Mouse (Mus musculus) C2C12 (cell line): ENCODE data around the gene Tmem135. TPM values are rescaled to one million over a fixed set of nuclear protein-coding genes. Genes with fewer than 3 reads are reported as not detected.

Experiments used
- H3K27me3 ChIP-seq: one replicate; pipeline ENCODE4 v1.6.1; 2011; ENCODE audit not compliant: control insufficient read depth, insufficient read depth, insufficient read length
- H3K36me3 ChIP-seq: one replicate; pipeline ENCODE4 v1.6.1; 2011; ENCODE audit not compliant: control insufficient read depth, insufficient read depth
- H3K4me3 ChIP-seq: one replicate; pipeline ENCODE4 v1.5.1; 2011; ENCODE audit warnings: mild to moderate bottlenecking, control low read depth; ENCODE audit not compliant: poor library complexity, insufficient read depth, severe bottlenecking
- H3K79me2 ChIP-seq: one replicate; pipeline ENCODE4 v1.6.1; 2011; ENCODE audit not compliant: control insufficient read depth, insufficient read depth
- H3K79me3 ChIP-seq: one replicate; pipeline ENCODE4 v1.6.1; 2011; ENCODE audit warnings: low read depth, control low read depth
- H3ac ChIP-seq: one replicate; pipeline ENCODE3; 2011; ENCODE audit warnings: low read depth; ENCODE audit not compliant: control insufficient read depth, insufficient read length
- CEBPB ChIP-seq: IDR thresholded peaks from one replicate; pipeline ENCODE4 v1.6.1; 2011; ENCODE audit warnings: low read depth, mild to moderate bottlenecking, control low read depth, moderate library complexity
- CTCF ChIP-seq: IDR thresholded peaks from one replicate; pipeline ENCODE4 v1.5.1; 2011; ENCODE audit not compliant: control insufficient read depth, insufficient read depth, insufficient read length
- FOSL1 ChIP-seq: IDR thresholded peaks from one replicate; pipeline ENCODE4 v1.8.0; 2011; ENCODE audit warnings: mild to moderate bottlenecking, low read length; ENCODE audit not compliant: poor library complexity, insufficient read depth, severe bottlenecking
- MAX ChIP-seq: IDR thresholded peaks from one replicate; pipeline ENCODE4 v1.6.1; 2011; ENCODE audit warnings: mild to moderate bottlenecking, control low read depth
- MYOD1 ChIP-seq: IDR thresholded peaks from one replicate; pipeline ENCODE4 v1.6.1; 2011; ENCODE audit warnings: low read depth; ENCODE audit not compliant: control insufficient read depth, insufficient read length
- MYOG ChIP-seq: IDR thresholded peaks from one replicate; pipeline ENCODE4 v1.6.1; 2011; ENCODE audit not compliant: control insufficient read depth, insufficient read length; ENCODE audit errors: extremely low read depth
- USF1 ChIP-seq: IDR thresholded peaks from one replicate; pipeline ENCODE4 v1.6.1; 2011; ENCODE audit warnings: low read depth, mild to moderate bottlenecking, control low read depth, moderate library complexity
- polyA plus RNA-seq: library from polyadenylated mRNA; unstranded; fragments of >200 nt; fragmentation: generic; extraction: Trizol; gene quantifications from one replicate; pipeline ENCODE4 v1.2.1, GENCODE M21; 2012; ENCODE audit warnings: missing spikeins

The Tmem135 gene
- polyA plus RNA-seq, 1 experiment, result 4.5 TPM

DNA sequence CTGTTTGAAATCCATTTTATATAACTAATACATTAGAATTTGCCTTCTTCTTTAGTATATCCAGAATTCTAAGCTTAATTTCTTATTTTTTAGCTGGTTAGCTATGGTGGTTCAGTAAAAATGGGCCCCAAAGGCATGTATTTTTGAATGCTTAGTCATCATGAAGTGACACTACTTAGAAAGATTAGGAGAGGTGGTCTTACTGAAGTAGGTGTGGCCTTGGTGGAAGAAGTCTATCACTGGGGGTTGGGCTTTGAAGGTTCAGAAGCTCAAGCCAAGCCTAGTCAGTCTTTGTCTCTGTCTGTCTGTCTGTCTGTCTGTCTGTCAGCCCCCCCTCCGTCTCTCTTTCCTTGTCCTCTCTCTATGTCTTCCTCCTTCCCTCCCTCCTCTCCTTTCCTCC lies 198.6 kb downstream of the Tmem135 start:
- TF ChIP-seq USF1 (no peak), MAX (no peak), FOSL1 (no peak), CTCF (no peak), CEBPB (no peak), MYOG (no peak), MYOD1 (no peak)
- no peak overlapping the region for H3K4me3 ChIP-seq

DNA sequence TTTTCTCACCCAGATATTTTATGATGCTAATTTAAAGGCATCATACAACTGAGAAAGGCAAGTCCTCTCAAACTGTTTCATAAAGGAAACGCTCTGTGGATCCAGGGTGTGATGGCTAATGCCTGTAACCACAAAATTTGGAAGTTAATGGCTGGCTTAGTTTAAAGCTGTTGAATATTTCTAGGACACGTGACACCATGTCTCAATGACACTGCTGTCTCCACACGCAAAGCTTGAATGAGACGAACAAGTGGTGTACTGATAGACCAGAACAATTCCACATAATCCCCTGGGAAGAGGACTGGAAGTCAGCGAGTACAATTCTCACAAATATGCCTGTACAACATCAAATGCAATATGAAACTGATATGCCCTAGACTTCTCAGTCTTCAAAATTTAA lies 200.9 kb downstream of the Tmem135 start:
- TF ChIP-seq MYOG, result no peak
- peak; percentile 35 for TF ChIP-seq USF1
- Histone ChIP-seq H3K36me3 (no peaks in the 10 kb centered on the region), H3K79me3 (no peaks in the 10 kb centered on the region), H3K4me3 (no peak overlapping the region), H3ac (no peak overlapping the region), H3K27me3 (no peaks in the 10 kb centered on the region), H3K79me2 (no peaks in the 10 kb centered on the region)

More for the DNA sequence above, 198.6 kb downstream of the Tmem135 start:
- Histone ChIP-seq H3ac (no peak overlapping the region), H3K27me3 (no peaks in the 10 kb centered on the region), H3K79me2 (no peaks in the 10 kb centered on the region), H3K36me3 (no peaks in the 10 kb centered on the region), H3K79me3 (no peaks in the 10 kb centered on the region)

DNA sequence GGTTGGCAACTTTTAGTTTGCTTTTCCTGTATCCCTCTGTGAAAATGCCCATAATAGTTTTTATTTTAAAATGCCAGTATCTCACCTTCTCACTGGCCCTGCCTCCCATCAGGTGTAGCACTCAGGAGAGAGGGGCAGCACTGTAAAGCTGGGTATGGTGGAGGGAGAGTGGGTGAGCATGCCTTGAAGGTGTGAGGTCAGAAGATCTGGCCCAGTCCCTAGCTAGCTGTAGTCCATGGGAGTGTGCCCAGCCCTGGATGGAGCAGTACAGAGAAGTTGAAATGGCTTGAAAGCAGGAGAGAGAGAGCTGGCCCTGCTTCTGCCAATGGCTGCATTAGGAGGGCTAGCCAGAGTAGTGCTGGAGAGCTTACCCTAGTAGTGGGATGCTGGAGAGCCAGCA lies 202.1 kb downstream of the Tmem135 start:
- no peak overlapping the region for H3K4me3 ChIP-seq
- no peaks in the 10 kb centered on the region for H3K79me3 ChIP-seq
- H3K36me3 ChIP-seq, result no peaks in the 10 kb centered on the region
- H3K79me2 ChIP-seq, result no peaks in the 10 kb centered on the region
- no peak overlapping the region for H3ac ChIP-seq
- H3K27me3 ChIP-seq, result no peaks in the 10 kb centered on the region
- TF ChIP-seq MYOD1, result no peak
- TF ChIP-seq CEBPB, result no peak
- TF ChIP-seq MAX, result no peak
- no peak for TF ChIP-seq CTCF
- TF ChIP-seq USF1, result no peak
- no peak for TF ChIP-seq FOSL1
- TF ChIP-seq MYOG, result no peak

DNA sequence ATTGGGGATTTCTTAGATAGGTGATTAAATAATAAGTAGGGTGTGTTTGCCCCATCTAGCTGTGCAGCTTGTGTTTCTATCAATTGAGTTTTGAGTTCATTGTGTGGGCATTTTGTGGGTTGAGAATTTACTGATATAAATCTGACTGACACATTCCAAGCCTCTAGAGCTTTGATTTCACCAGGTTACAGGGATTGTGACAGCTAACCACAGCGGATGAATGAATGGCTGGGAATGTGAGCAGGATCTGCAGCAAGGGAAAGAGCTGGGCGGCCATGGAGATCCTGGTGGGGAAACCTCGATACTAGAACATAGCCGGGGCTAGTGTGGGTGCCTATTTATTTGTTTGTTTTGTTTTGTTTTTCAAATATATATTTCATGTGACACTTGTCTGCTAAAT lies 205.5 kb downstream of the Tmem135 start:
- no peak overlapping the region for H3K4me3 ChIP-seq
- no peaks in the 10 kb centered on the region for H3K27me3 ChIP-seq
- no peak for TF ChIP-seq MYOG
- no peak for TF ChIP-seq MAX
- TF ChIP-seq FOSL1, result no peak
- TF ChIP-seq CEBPB, result no peak
- TF ChIP-seq USF1, result no peak
- TF ChIP-seq CTCF, result no peak
- TF ChIP-seq MYOD1, result no peak
- no peaks in the 10 kb centered on the region for H3K36me3 ChIP-seq
- H3K79me3 ChIP-seq, result no peaks in the 10 kb centered on the region
- no peaks in the 10 kb centered on the region for H3K79me2 ChIP-seq
- no peak overlapping the region for H3ac ChIP-seq

DNA sequence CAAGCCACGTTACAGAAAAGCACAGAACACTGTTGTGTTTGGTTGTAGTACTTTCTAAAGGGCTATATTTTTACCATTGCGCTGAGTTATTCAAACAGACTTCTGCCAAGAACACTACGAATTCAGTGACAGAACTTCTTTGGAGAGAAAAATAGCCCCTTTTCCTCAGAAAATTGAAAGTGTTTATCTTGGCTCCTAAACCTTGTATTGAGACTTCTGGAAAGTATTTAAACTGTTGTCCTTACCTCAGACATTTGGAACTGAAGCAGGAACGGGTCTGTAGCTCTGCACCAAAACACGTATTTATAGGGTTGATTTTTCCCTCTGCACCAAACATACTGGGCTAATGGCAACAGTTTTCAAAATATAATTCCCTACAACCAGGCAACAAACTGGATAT lies 210.6 kb downstream of the Tmem135 start:
- H3K79me3 ChIP-seq, result no peaks in the 10 kb centered on the region
- H3K36me3 ChIP-seq, result no peaks in the 10 kb centered on the region
- H3K4me3 ChIP-seq, result no peak overlapping the region
- H3K79me2 ChIP-seq, result no peaks in the 10 kb centered on the region
- TF ChIP-seq CTCF (no peak), USF1 (no peak), FOSL1 (no peak), MAX (no peak), MYOD1 (no peak), CEBPB (no peak), MYOG (no peak)
- H3ac ChIP-seq, result no peak overlapping the region
- no peaks in the 10 kb centered on the region for H3K27me3 ChIP-seq

DNA sequence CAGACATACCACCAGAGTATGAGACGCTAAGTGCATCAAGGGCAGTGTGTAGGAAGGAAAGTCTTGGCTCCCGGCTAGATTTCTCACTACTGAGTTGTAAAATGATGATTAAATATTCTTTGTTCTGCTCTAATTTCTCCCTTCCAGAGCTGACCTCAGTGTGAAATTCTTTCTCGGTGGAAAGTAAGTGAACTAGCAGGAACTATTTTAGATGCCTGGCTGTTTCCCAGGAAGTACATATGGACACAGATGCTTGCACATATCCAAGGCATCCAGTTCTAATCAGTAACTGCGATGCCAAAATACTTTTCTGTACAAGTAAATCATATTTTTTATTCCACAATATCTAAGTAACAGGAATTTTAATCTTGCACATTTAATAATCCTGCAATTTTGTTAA lies 220.1 kb downstream of the Tmem135 start:
- Histone ChIP-seq H3K36me3 (no peaks in the 10 kb centered on the region), H3K27me3 (no peaks in the 10 kb centered on the region), H3K79me2 (no peaks in the 10 kb centered on the region), H3K4me3 (no peak overlapping the region), H3K79me3 (no peaks in the 10 kb centered on the region), H3ac (no peak overlapping the region)
- TF ChIP-seq FOSL1 (no peak), MYOG (no peak), CEBPB (no peak), MYOD1 (no peak), USF1 (no peak), MAX (no peak), CTCF (no peak)
